Mouse (Mus musculus) adrenal gland, adult 8-10 months (tissue): ENCODE measurements around the gene Trex1. TPM values are rescaled to one million over a fixed set of nuclear protein-coding genes. Genes with fewer than 3 reads are reported as not detected.
A peak's percentile ranks its signal among the peaks of the same experiment; 100 is the strongest.

Source experiments
- DNase-seq: peaks from one replicate; pipeline ENCODE4 v3.0.0; 2022
- total RNA-seq, 4 experiments: library from RNA; stranded (reverse); gene quantifications; 2 replicates each; pipeline ENCODE4 v1.2.4; 2022

Gene Trex1
- total RNA-seq, 4 experiments from 2014 or later: 19.0 to 25.3 (median 21.7) TPM

- DNase-seq: no peak
Observed at GRCm38 (mm10) chr9:109084922-109085321, 25.4 kb upstream of the Trex1 start.

GRCm38 (mm10) chr9:109082124-109082800, 22.7 kb upstream of the Trex1 start, which contains the start of the genes Ccdc51 and Tma7:
Gene Ccdc51 (plus strand): TSS chr9:109082493.
Gene Tma7 (minus strand): TSS chr9:109082587.
- DNase-seq: peak; percentile 89

GRCm38 (mm10) chr9:109081749-109082123, 22.2 kb upstream of the Trex1 start:
- no peak for DNase-seq

GRCm38 (mm10) chr9:109080516-109080915, 21.0 kb upstream of the Trex1 start:
- DNase-seq: no peak

GRCm38 (mm10) chr9:109073661-109074573, 14.4 kb upstream of the Trex1 start, which contains the start of gene Atrip:
Gene Atrip (minus strand): TSS chr9:109074124.
- DNase-seq: peak; percentile 91

GRCm38 (mm10) chr9:109068095-109068735, 8.7 kb upstream of the Trex1 start:
- no peak for DNase-seq

- no peak for DNase-seq
Observed at GRCm38 (mm10) chr9:109060898-109061295, 1.4 kb upstream of the Trex1 start.

- no peak for DNase-seq
Observed at GRCm38 (mm10) chr9:109060184-109060897, 807 bp upstream of the Trex1 start.

GRCm38 (mm10) chr9:109058006-109058765, 1.3 kb downstream of the Trex1 start:
- DNase-seq: no peak

- no peak for DNase-seq
Observed at GRCm38 (mm10) chr9:109057543-109057942, 2.0 kb downstream of the Trex1 start.

- DNase-seq: no peak
Observed at GRCm38 (mm10) chr9:109056916-109057315, 2.6 kb downstream of the Trex1 start.

- DNase-seq: no peak
Observed at GRCm38 (mm10) chr9:109056081-109056690, 3.3 kb downstream of the Trex1 start.

- DNase-seq: no peak
Observed at GRCm38 (mm10) chr9:109055271-109056030, 4.1 kb downstream of the Trex1 start.

GRCm38 (mm10) chr9:109054712-109055111, 4.8 kb downstream of the Trex1 start:
- DNase-seq: peak; percentile 78

GRCm38 (mm10) chr9:109053851-109054250, 5.7 kb downstream of the Trex1 start:
- DNase-seq: no peak

GRCm38 (mm10) chr9:109053366-109053765, 6.2 kb downstream of the Trex1 start:
- DNase-seq: no peak

- no peak for DNase-seq
Observed at GRCm38 (mm10) chr9:109052490-109053260, 6.9 kb downstream of the Trex1 start.

- DNase-seq: no peak
Observed at GRCm38 (mm10) chr9:109051651-109052489, 7.7 kb downstream of the Trex1 start.
